Mouse (Mus musculus) testis, adult 2 months (tissue): ENCODE measurements at regions not wholly inside any gene's neighbourhood (a gene's known extent, or its start where the extent isn't known, plus 50 kb on each side); places are given as distances from the start of the nearest gene placed in this dataset.

ENCODE experiments used
- H3K27ac ChIP-seq: fragments of 200-500 bp; 2 replicates; pipeline ENCODE4 v1.5.1; 2012; ENCODE audit warnings: low read depth, low read length; ENCODE audit not compliant: control insufficient read depth, insufficient read depth
- H3K27me3 ChIP-seq: fragments of 200-500 bp; 2 replicates; pipeline ENCODE4 v1.6.1; 2012; ENCODE audit warnings: mild to moderate bottlenecking, low read length, moderate library complexity; ENCODE audit not compliant: control insufficient read depth, insufficient read depth
- H3K36me3 ChIP-seq: fragments of 200-500 bp; 2 replicates; pipeline ENCODE4 v1.6.1; 2012; ENCODE audit warnings: mild to moderate bottlenecking, low read length; ENCODE audit not compliant: control insufficient read depth, insufficient read depth
- H3K4me1 ChIP-seq: fragments of 200-500 bp; 2 replicates; pipeline ENCODE4 v1.6.1; 2012; ENCODE audit warnings: low read length; ENCODE audit not compliant: control insufficient read depth, insufficient read depth
- H3K4me3 ChIP-seq: fragments of 200-500 bp; 2 replicates; pipeline ENCODE4 v1.5.1; 2012; ENCODE audit warnings: low read depth, mild to moderate bottlenecking, low read length, moderate library complexity, mixed read lengths; ENCODE audit not compliant: control insufficient read depth
- CTCF ChIP-seq: fragments of 200-500 bp; IDR thresholded peaks from 2 replicates; pipeline ENCODE4 v1.5.1; 2012; ENCODE audit warnings: low read depth, mild to moderate bottlenecking, inconsistent platforms, low read length, moderate library complexity; ENCODE audit not compliant: control insufficient read depth, insufficient read depth, insufficient replicate concordance
- POLR2A ChIP-seq: fragments of 200-500 bp; IDR thresholded peaks from 2 replicates; pipeline ENCODE4 v1.6.1; 2012; ENCODE audit warnings: low read depth, mild to moderate bottlenecking, inconsistent platforms, low read length, moderate library complexity; ENCODE audit not compliant: control insufficient read depth

DNA sequence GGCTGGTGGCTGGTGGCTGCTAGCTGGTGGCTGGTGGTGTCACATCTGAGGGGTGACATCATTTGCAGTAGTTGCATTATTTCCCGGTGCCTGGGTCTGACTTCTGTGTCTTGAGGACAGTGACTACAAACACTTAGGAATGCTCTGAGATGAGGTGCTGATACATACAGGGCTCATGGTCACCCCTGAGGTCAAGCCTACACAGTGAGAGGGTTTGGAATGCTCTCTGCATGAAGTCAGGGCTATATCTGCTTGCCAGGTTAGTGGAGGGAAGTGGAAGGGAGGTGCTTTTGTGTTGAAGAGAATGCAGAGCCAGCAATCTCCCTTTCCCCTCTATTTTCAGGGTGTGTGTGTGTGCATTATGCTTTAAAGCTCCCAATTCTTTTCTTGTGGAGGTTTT is 74.1 kb upstream of the Slc38a2 start:
- H3K27ac ChIP-seq: no peak overlapping the region
- peaks cover under 1% of the 10 kb centered on the region for H3K4me1 ChIP-seq
- TF ChIP-seq POLR2A (no peak), CTCF (no peak)
- no peaks in the 10 kb centered on the region for H3K36me3 ChIP-seq
- H3K27me3 ChIP-seq: no peaks in the 10 kb centered on the region
- no peak overlapping the region for H3K4me3 ChIP-seq

- H3K4me3 ChIP-seq: no peak overlapping the region
- H3K36me3 ChIP-seq: no peaks in the 10 kb centered on the region
- H3K27ac ChIP-seq: no peak overlapping the region
- no peak for TF ChIP-seq CTCF
- no peaks in the 10 kb centered on the region for H3K27me3 ChIP-seq
- no peaks in the 10 kb centered on the region; the same call in 1 of the 2 replicates for H3K4me1 ChIP-seq
Observed at GRCm38 (mm10) chr15:96772701-96773100, 73.2 kb upstream of the Slc38a2 start.

GRCm38 (mm10) chr15:96770786-96771185 is 71.3 kb upstream of the Slc38a2 start:
- TF ChIP-seq POLR2A (no peak), CTCF (no peak)
- H3K4me1 ChIP-seq: no peaks in the 10 kb centered on the region; the same call in none of the 2 replicates
- H3K27me3 ChIP-seq: no peaks in the 10 kb centered on the region
- no peak overlapping the region for H3K4me3 ChIP-seq
- H3K27ac ChIP-seq: no peak overlapping the region
- H3K36me3 ChIP-seq: no peaks in the 10 kb centered on the region

- Histone ChIP-seq H3K36me3 (no peaks in the 10 kb centered on the region), H3K4me3 (no peak overlapping the region), H3K27me3 (no peaks in the 10 kb centered on the region), H3K27ac (no peak overlapping the region), H3K4me1 (no peaks in the 10 kb centered on the region; the same call in none of the 2 replicates)
- TF ChIP-seq POLR2A: no peak
- TF ChIP-seq CTCF: no peak
Observed at GRCm38 (mm10) chr15:96770299-96770698, 70.8 kb upstream of the Slc38a2 start.

- Histone ChIP-seq H3K4me3 (no peak overlapping the region), H3K36me3 (no peaks in the 10 kb centered on the region), H3K27ac (no peak overlapping the region), H3K4me1 (no peaks in the 10 kb centered on the region; the same call in none of the 2 replicates), H3K27me3 (no peaks in the 10 kb centered on the region)
- TF ChIP-seq POLR2A (no peak), CTCF (no peak)
Observed at GRCm38 (mm10) chr15:96769751-96770150, 70.2 kb upstream of the Slc38a2 start.

DNA sequence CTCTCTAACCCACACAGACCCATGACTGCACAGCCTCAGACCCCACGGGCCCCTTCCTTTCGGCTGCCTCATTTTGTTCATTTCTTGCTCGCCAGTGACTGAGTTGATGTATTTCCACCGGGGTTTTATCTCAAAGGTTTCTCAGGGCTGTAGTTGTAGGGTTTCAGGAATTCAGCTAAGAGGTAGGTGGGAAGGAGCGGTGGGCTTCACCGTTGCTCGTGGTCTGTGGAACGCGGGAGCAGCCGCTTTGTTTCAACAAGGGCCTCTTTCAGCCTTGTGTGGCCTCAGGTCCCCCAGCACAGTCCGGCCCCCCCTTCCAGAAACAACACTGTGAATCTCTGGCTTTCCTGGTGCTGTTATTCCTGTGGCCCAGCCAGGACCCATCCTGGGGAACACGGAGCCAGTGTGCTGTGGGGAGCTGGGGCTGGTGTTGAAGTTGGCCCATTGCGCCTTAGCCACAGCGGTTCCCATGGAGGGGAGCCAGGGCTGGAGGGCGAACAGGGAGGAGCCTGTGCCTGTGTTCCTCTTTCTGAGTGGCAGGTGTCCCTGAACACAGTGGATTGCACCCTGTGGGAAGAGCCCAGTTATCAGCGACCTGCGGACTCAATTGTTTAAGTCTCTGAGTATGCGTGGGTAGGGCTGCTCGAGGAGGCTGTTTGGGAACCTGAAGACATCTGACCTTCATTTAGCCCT is 68.9 kb upstream of the Slc38a2 start:
- Histone ChIP-seq H3K4me3 (no peak overlapping the region), H3K27ac (no peak overlapping the region), H3K27me3 (no peaks in the 10 kb centered on the region), H3K36me3 (no peaks in the 10 kb centered on the region), H3K4me1 (no peaks in the 10 kb centered on the region; the same call in none of the 2 replicates)
- TF ChIP-seq CTCF: no peak
- no peak for TF ChIP-seq POLR2A

DNA sequence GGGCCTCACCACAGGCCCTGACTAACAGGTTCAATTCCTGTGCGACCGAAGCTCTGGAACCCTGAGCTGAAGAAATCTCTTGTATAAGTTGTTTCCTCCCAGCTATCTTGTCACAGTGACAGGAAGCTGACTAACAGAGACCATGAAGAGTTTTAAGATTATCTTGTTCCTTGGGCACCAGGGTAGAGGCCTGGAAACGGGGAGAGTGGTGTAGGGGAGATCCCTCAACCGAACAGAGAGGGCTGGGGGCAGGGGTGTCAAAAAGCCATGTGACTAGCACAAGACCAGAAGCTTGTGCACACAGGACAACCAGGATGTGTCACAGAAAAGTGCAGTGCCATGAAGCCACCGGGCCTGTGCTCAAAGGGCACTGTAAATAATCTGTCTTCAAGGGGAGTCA is 67.7 kb upstream of the Slc38a2 start:
- TF ChIP-seq CTCF (no peak), POLR2A (no peak)

GRCm38 (mm10) chr15:96766238-96766637 is 66.7 kb upstream of the Slc38a2 start:
- no peaks in the 10 kb centered on the region; the same call in none of the 2 replicates for H3K4me1 ChIP-seq
- no peaks in the 10 kb centered on the region for H3K27me3 ChIP-seq
- H3K4me3 ChIP-seq: no peak overlapping the region
- no peak overlapping the region for H3K27ac ChIP-seq
- TF ChIP-seq CTCF (no peak), POLR2A (no peak)
- H3K36me3 ChIP-seq: no peaks in the 10 kb centered on the region

More for the DNA sequence above, 67.7 kb upstream of the Slc38a2 start:
- no peaks in the 10 kb centered on the region for H3K36me3 ChIP-seq
- H3K4me3 ChIP-seq: no peak overlapping the region
- no peaks in the 10 kb centered on the region; the same call in none of the 2 replicates for H3K4me1 ChIP-seq
- H3K27ac ChIP-seq: no peak overlapping the region
- no peaks in the 10 kb centered on the region for H3K27me3 ChIP-seq
